Mouse (Mus musculus) heart, embryonic 10.5 days (tissue): ENCODE measurements at regions not wholly inside any gene's neighbourhood (a gene's known extent, or its start where the extent isn't known, plus 50 kb on each side); places are given as distances from the start of the nearest gene placed in this dataset.

ENCODE experiments used
- DNase-seq: peaks from one replicate; pipeline ENCODE4 v3.0.0-alpha.2; 2017; ENCODE audit warnings: low spot score
- H3K27ac ChIP-seq: fragments of 300-500 bp; sonication (generic); 2 replicates; pipeline ENCODE4 v1.5.1; 2016; ENCODE audit warnings: mild to moderate bottlenecking
- H3K27me3 ChIP-seq: fragments of 300-500 bp; sonication (generic); 2 replicates; pipeline ENCODE4 v1.6.1; 2016; ENCODE audit warnings: mild to moderate bottlenecking; ENCODE audit not compliant: poor library complexity, insufficient read depth, severe bottlenecking
- H3K36me3 ChIP-seq: fragments of 300-500 bp; sonication (generic); 2 replicates; pipeline ENCODE4 v1.6.1; 2016; ENCODE audit warnings: mild to moderate bottlenecking, moderate library complexity
- H3K4me1 ChIP-seq: fragments of 300-500 bp; sonication (generic); 2 replicates; pipeline ENCODE4 v1.6.1; 2016; ENCODE audit warnings: mild to moderate bottlenecking
- H3K4me3 ChIP-seq: fragments of 300-500 bp; sonication (generic); 2 replicates; pipeline ENCODE4 v1.5.1; 2016; ENCODE audit warnings: mild to moderate bottlenecking, moderate library complexity
- H3K9me3 ChIP-seq: fragments of 300-500 bp; sonication (generic); 2 replicates; pipeline ENCODE4 v1.6.1; 2016; ENCODE audit warnings: mild to moderate bottlenecking, moderate library complexity
- WGBS: fragments of 180-500 bp; shearing (Covaris S2); methylation state at CpG from one replicate; pipeline ENCODE4 v1.1.7; 2016; 5-methylcytosine and 5-hydroxymethylcytosine counted together

DNA sequence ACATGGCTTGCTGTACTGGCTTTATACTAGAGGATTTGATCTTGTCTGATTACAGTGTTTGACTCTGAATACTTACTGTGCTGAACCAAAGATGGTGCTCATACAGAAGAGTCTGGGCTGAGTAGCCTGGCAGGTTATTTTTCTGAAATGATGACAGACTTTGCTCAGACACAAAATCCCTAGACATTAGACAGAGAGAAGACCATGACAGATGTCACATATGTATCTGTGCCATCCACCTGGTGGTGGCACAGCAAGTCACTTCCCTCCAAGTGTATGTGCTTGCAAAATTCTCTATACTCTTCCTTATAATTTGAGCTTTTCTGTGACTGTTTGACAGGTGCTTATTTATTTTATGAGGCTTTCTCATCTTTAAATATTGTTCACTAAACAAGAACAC, 80.7 kb downstream of the Gm7361 start:
- no peak overlapping the region for H3K27ac ChIP-seq
- H3K27me3 ChIP-seq, result no peaks in the 10 kb centered on the region
- H3K4me3 ChIP-seq, result no peak overlapping the region
- no peak for DNase-seq
- H3K9me3 ChIP-seq, result no peaks in the 10 kb centered on the region
- H3K4me1 ChIP-seq, result no peaks in the 10 kb centered on the region
- no peaks in the 10 kb centered on the region for H3K36me3 ChIP-seq

- Histone ChIP-seq H3K9me3 (no peaks in the 10 kb centered on the region), H3K4me1 (no peaks in the 10 kb centered on the region), H3K36me3 (no peaks in the 10 kb centered on the region), H3K27me3 (no peaks in the 10 kb centered on the region), H3K27ac (no peak overlapping the region), H3K4me3 (no peak overlapping the region)
- 93% methylated on average over 1 of the region's 1 CpGs for WGBS
- DNase-seq, result no peak
These were observed 81.8 kb downstream of the Gm7361 start for GRCm38 (mm10) chr5:26339266-26339665.

DNA sequence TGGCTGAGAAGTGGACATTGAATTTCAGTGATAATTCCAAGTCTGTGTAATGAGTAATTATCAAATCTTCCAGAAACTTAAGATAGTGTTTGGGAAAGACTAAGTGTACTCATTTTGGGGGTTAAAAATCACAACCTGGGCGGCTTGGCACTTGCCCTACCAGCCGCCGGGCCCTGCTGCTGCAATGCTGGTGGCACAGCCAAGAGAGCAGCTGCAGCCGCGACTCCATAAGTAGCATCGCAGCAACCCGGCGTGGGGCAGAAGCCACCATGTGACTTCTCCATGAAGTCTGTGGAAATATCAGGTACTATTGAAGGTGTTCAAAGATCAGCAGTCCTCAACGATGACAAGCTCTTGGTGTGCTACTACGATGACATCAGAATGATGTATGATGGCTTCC, 97.7 kb downstream of the Gm7361 start:
- no peaks in the 10 kb centered on the region for H3K36me3 ChIP-seq
- no peaks in the 10 kb centered on the region for H3K9me3 ChIP-seq
- no peak overlapping the region for H3K4me3 ChIP-seq
- no peak overlapping the region for H3K27ac ChIP-seq
- H3K4me1 ChIP-seq, result no peaks in the 10 kb centered on the region
- H3K27me3 ChIP-seq, result no peaks in the 10 kb centered on the region
- DNase-seq, result no peak
- 86% methylated on average over 10 of the region's 10 CpGs for WGBS

GRCm38 (mm10) chr5:26359082-26359481, 101.6 kb downstream of the Gm7361 start:
- Histone ChIP-seq H3K27ac (no peak overlapping the region), H3K4me3 (no peak overlapping the region), H3K9me3 (no peaks in the 10 kb centered on the region), H3K36me3 (no peaks in the 10 kb centered on the region), H3K4me1 (no peaks in the 10 kb centered on the region), H3K27me3 (no peaks in the 10 kb centered on the region)
- no peak for DNase-seq
- WGBS, result 87% methylated on average over 3 of the region's 3 CpGs

DNA sequence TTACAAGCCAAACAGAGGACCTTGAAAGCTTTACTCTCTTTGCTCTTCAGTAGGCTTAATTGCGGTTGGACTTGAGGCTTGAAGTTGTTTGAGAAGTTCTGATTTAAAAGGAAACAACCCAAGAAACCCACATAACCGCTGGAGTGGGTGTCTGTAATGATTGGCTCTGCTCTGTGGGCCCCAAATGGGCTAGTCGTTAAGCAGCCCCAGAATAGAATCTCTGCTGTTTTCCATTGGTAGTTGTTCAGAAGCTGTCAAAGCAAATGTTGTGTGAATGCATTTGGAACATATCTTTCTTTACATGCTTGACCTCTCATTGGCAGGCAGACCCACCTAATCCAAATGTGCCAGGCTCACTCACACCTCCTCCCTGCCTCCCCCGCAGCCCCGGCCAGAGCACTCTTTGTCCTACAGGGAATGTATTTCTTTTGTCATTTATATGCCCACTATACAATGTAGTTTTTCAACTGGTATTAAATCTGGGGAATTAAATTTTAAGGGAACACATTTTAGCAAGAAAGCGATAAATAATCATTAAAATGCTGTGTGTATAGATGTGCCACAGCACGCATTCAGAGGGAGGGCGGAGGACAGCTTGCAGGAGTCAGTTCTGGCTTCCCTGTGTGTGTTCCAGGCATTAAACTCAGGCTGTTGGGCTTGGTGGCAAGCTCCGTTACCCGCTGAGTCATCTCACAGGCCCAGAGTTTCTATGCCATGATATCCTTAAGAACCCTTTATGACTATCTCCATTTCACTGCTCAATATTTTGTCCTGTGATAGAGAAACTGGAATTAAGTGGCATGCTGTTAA, 116.9 kb downstream of the Gm7361 start:
- Histone ChIP-seq H3K36me3 (no peaks in the 10 kb centered on the region), H3K27me3 (no peaks in the 10 kb centered on the region), H3K9me3 (no peaks in the 10 kb centered on the region), H3K4me1 (no peaks in the 10 kb centered on the region), H3K4me3 (no peak overlapping the region), H3K27ac (no peak overlapping the region)
- WGBS, result 77% methylated on average over 10 of the region's 10 CpGs
- DNase-seq, result no peak

GRCm38 (mm10) chr5:26407088-26407672, 149.7 kb downstream of the Gm7361 start:
- H3K36me3 ChIP-seq, result no peaks in the 10 kb centered on the region
- H3K4me1 ChIP-seq, result no peaks in the 10 kb centered on the region
- no peak overlapping the region for H3K4me3 ChIP-seq
- DNase-seq, result no peak
- H3K27ac ChIP-seq, result no peak overlapping the region
- no peaks in the 10 kb centered on the region for H3K27me3 ChIP-seq
- H3K9me3 ChIP-seq, result no peaks in the 10 kb centered on the region
- 78% methylated on average over 2 of the region's 2 CpGs for WGBS

DNA sequence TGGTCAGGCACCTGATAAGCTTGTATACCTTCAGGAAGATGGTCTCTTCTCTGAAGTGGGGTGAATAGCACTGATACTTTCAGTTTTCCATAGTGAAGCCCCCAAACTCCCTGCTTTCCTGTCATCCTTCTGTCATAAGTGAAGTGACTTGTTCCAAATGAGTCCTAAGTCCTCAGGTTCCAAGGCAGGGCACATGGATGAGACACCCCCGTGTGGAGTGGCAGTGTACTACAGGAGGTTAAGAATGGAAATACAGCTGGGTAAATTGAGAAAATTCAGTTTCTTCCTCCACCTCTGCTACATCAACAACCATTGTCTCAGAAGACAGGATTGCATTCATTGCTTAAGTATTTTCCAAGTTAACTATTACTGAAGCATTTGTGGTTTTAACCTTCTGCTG, 155.7 kb downstream of the Gm7361 start:
- no peaks in the 10 kb centered on the region for H3K9me3 ChIP-seq
- H3K4me1 ChIP-seq, result no peaks in the 10 kb centered on the region
- no peaks in the 10 kb centered on the region for H3K36me3 ChIP-seq
- WGBS, result 15% methylated on average over 1 of the region's 1 CpGs
- no peak for DNase-seq
- no peak overlapping the region for H3K4me3 ChIP-seq
- no peaks in the 10 kb centered on the region for H3K27me3 ChIP-seq
- H3K27ac ChIP-seq, result no peak overlapping the region

DNA sequence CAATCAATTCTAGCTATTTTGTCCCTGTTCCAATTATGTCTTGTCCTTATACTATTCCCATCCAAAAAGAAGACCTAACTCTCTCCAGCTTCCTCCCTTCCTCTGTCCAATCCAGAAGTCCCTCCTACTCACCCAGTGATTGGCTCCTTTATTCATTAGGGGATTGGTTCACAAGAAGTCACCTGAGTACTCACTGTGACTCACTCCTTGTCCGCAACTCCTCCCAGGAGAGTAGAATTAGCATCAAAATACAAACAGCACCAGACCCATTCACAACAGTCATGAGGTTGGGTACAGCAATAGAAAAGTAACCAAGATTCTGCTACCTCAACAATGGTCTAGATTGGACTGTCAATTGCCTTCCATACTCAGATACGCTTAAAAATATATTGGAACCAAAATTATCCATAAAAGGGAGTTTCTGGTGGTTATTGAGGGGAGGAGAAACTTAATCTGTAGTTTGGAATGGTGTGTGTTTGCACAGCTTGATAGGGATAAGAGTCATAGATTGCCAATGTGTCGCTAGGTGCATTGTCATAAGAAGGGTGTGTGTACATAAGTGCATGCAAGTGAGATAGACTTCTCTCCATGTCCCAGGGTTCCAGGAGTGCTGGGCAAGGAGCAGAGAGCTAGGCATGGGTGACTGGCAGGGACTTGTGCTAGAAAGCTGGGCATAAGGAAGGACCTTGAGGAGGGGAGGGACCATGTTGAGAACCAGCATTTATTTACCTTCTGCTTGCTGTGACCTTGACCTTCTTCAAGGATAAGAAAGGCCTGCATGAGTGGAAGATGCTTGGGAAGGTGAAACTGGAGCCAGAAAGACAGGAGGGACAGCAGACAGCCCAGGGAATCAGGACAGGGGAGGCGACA, 187.1 kb downstream of the Gm7361 start:
- H3K27me3 ChIP-seq, result no peaks in the 10 kb centered on the region
- no peaks in the 10 kb centered on the region for H3K9me3 ChIP-seq
- 76% methylated on average over 4 of the region's 4 CpGs for WGBS
- DNase-seq, result no peak
- no peak overlapping the region for H3K4me3 ChIP-seq
- no peaks in the 10 kb centered on the region for H3K4me1 ChIP-seq
- no peaks in the 10 kb centered on the region for H3K36me3 ChIP-seq
- no peak overlapping the region for H3K27ac ChIP-seq

- WGBS, result 63% methylated on average over 1 of the region's 1 CpGs
- Histone ChIP-seq H3K36me3 (no peaks in the 10 kb centered on the region), H3K9me3 (no peaks in the 10 kb centered on the region), H3K27me3 (no peaks in the 10 kb centered on the region), H3K4me1 (no peaks in the 10 kb centered on the region), H3K4me3 (no peak overlapping the region), H3K27ac (no peak overlapping the region)
- DNase-seq, result no peak
These were observed 193.8 kb downstream of the Gm7361 start for GRCm38 (mm10) chr5:26451306-26451705.

DNA sequence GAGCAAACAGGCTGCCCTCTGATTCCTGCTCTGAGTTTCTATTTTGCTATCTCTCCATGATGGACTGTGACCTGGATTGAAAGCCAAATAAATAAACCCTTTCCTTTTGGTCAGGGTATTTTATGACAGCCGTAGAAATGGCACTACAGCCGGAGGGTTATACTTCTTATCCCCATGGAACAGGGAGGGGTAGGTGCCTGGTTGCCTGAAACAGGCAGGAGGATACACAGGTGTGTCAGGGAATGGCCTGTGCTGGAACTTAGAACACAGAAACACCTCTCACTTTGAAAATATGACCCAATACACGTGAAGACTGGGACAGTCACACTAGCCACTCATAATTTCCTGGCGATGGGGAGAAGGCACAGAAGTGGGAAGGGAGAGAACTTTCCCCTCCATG, 200.1 kb downstream of the Gm7361 start:
- 75% methylated on average over 4 of the region's 4 CpGs for WGBS
- Histone ChIP-seq H3K4me3 (no peak overlapping the region), H3K9me3 (no peaks in the 10 kb centered on the region), H3K4me1 (no peaks in the 10 kb centered on the region), H3K36me3 (no peaks in the 10 kb centered on the region), H3K27me3 (no peaks in the 10 kb centered on the region), H3K27ac (no peak overlapping the region)
- DNase-seq, result no peak

- 67% methylated on average over 1 of the region's 1 CpGs for WGBS
- no peak for DNase-seq
- no peaks in the 10 kb centered on the region for H3K36me3 ChIP-seq
- H3K9me3 ChIP-seq, result no peaks in the 10 kb centered on the region
- H3K4me3 ChIP-seq, result no peak overlapping the region
- no peak overlapping the region for H3K27ac ChIP-seq
- no peaks in the 10 kb centered on the region for H3K27me3 ChIP-seq
- no peaks in the 10 kb centered on the region for H3K4me1 ChIP-seq
These were observed 209.2 kb downstream of the Gm7361 start for GRCm38 (mm10) chr5:26466666-26467065.

- H3K36me3 ChIP-seq, result no peaks in the 10 kb centered on the region
- DNase-seq, result no peak
- no peak overlapping the region for H3K27ac ChIP-seq
- no peaks in the 10 kb centered on the region for H3K27me3 ChIP-seq
- no peaks in the 10 kb centered on the region for H3K4me1 ChIP-seq
- 76% methylated on average over 2 of the region's 2 CpGs for WGBS
- H3K9me3 ChIP-seq, result no peaks in the 10 kb centered on the region
- no peak overlapping the region for H3K4me3 ChIP-seq
These were observed 228.2 kb downstream of the Gm7361 start for GRCm38 (mm10) chr5:26485726-26486125.

- no peak overlapping the region for H3K27ac ChIP-seq
- DNase-seq, result no peak
- H3K27me3 ChIP-seq, result no peaks in the 10 kb centered on the region
- no peaks in the 10 kb centered on the region for H3K9me3 ChIP-seq
- H3K4me3 ChIP-seq, result no peak overlapping the region
- H3K4me1 ChIP-seq, result no peaks in the 10 kb centered on the region
- WGBS, result 75% methylated on average over 2 of the region's 2 CpGs
- no peaks in the 10 kb centered on the region for H3K36me3 ChIP-seq
These were observed 236.5 kb downstream of the Gm7361 start for GRCm38 (mm10) chr5:26494003-26494402.
